8 mouse cellular contexts compared by ENCODE assay signal in genomic region chr17:47793377-47793776, GRCm38 (mm10). TPM values are rescaled to one million over a fixed set of nuclear protein-coding genes. Genes with fewer than 3 reads are reported as not detected.
DNase-seq lines count a peak whose midpoint lies in the region; ATAC-seq lines count a peak whose summit lies in the region.

No protein-coding gene starts in this region.

- intact Hi-C loops in heart, postnatal 25 days (cut with DNase I) = loop anchor here (1.0 to 5.0 kb wide), 2 partner anchors 71 to 309 kb away; no protein-coding TSS in a partner anchor

- no peak overlapping the region for H3K27ac ChIP-seq in forebrain, embryonic 16.5 days (ENCODE audit: low read length)
- H3K27ac ChIP-seq in liver, embryonic 16.5 days (ENCODE audit: low read length) = no peak overlapping the region
- no peak overlapping the region for H3K27ac ChIP-seq in neural tube, embryonic 14.5 days (ENCODE audit: low read depth, low read length)

- peaks cover 10% of the 10 kb centered on the region; the same call in 1 of the 2 replicates for H3K4me1 ChIP-seq in forebrain, embryonic 16.5 days (replicated peaks; ENCODE audit: control insufficient read depth, insufficient read depth, low read length)
- no peaks in the 10 kb centered on the region; the same call in none of the 2 replicates for H3K4me1 ChIP-seq in liver, embryonic 16.5 days (ENCODE audit: control insufficient read depth, low read depth, low read length)
- H3K4me1 ChIP-seq in neural tube, embryonic 14.5 days (ENCODE audit: control insufficient read depth, insufficient read depth, low read length) = no peaks in the 10 kb centered on the region

- WGBS in forebrain, embryonic 16.5 days = 12% methylated on average over 9 of the region's 9 CpGs
- 11% methylated on average over 9 of the region's 9 CpGs for WGBS in large intestine, adult 2 months
- 6% methylated on average over 9 of the region's 9 CpGs for WGBS in liver, embryonic 16.5 days (ENCODE audit: insufficient replicate concordance)
- 17% methylated on average over 9 of the region's 9 CpGs for WGBS in neural tube, embryonic 14.5 days

- H3K4me2 ChIP-seq in forebrain, embryonic 16.5 days (ENCODE audit: low read length) = no peak overlapping the region
- no peak overlapping the region for H3K4me2 ChIP-seq in liver, embryonic 16.5 days (ENCODE audit: low read depth, low read length)
- no peak overlapping the region for H3K4me2 ChIP-seq in neural tube, embryonic 14.5 days (ENCODE audit: low read depth, low read length)

- H3K9ac ChIP-seq in forebrain, embryonic 16.5 days (replicated peaks; ENCODE audit: low read depth, low read length) = no peak overlapping the region
- no peak overlapping the region for H3K9ac ChIP-seq in liver, embryonic 16.5 days (ENCODE audit: low read depth, low read length)
- H3K9ac ChIP-seq in neural tube, embryonic 14.5 days (replicated peaks; ENCODE audit: low read depth, low read length) = no peak overlapping the region

- no peaks in the 10 kb centered on the region for H3K36me3 ChIP-seq in forebrain, embryonic 16.5 days (ENCODE audit: control insufficient read depth, insufficient read depth)
- H3K36me3 ChIP-seq in liver, embryonic 16.5 days (ENCODE audit: control insufficient read depth, insufficient read depth) = no peaks in the 10 kb centered on the region
- no peaks in the 10 kb centered on the region for H3K36me3 ChIP-seq in neural tube, embryonic 14.5 days (ENCODE audit: control insufficient read depth, insufficient read depth, low read length)

- H3K4me3 ChIP-seq in forebrain, embryonic 16.5 days (replicated peaks; ENCODE audit: low read length) = no peak overlapping the region
- H3K4me3 ChIP-seq in liver, embryonic 16.5 days (ENCODE audit: low read depth, low read length) = no peak overlapping the region
- H3K4me3 ChIP-seq in neural tube, embryonic 14.5 days (ENCODE audit: low read depth, low read length) = no peak overlapping the region

- ATAC-seq in forebrain, embryonic 16.5 days = peak; percentile 69
- peak; percentile 59 for ATAC-seq in liver, embryonic 16.5 days (ENCODE audit: low read depth)
- peak; percentile 77; the same call in 1 of the 2 replicates for ATAC-seq in neural tube, embryonic 14.5 days (ENCODE audit: low read depth)

- H3K9me3 ChIP-seq in forebrain, embryonic 16.5 days (ENCODE audit: control insufficient read depth, low read length) = no peaks in the 10 kb centered on the region
- H3K9me3 ChIP-seq in liver, embryonic 16.5 days (replicated peaks; ENCODE audit: control insufficient read depth, low read length) = no peaks in the 10 kb centered on the region
- no peaks in the 10 kb centered on the region for H3K9me3 ChIP-seq in neural tube, embryonic 14.5 days (ENCODE audit: control insufficient read depth, low read length)

- peak; percentile 81 for DNase-seq in ES-CJ7 (ENCODE audit: low read depth, low spot score)
- DNase-seq in cerebellum, adult 18-20 months = peak; percentile 87 to 90
- peak; percentile 70 for DNase-seq in heart, postnatal 25 days (ENCODE audit: low spot score)
- peak; percentile 29 for DNase-seq in large intestine, adult 2 months (ENCODE audit: low read depth, low spot score)
- peak; percentile 16 for DNase-seq in telencephalon, adult 2 months (ENCODE audit: low read depth, low spot score)

- H3K27me3 ChIP-seq in forebrain, embryonic 16.5 days (replicated peaks; ENCODE audit: control insufficient read depth, insufficient read depth, low read length) = no peaks in the 10 kb centered on the region
- no peaks in the 10 kb centered on the region for H3K27me3 ChIP-seq in liver, embryonic 16.5 days (ENCODE audit: control insufficient read depth, insufficient read depth, low read depth, low read length)
- no peaks in the 10 kb centered on the region for H3K27me3 ChIP-seq in neural tube, embryonic 14.5 days (ENCODE audit: control insufficient read depth, insufficient read depth, low read length)

RNA-seq across cellular contexts. Expression of gene Mdfi, which starts 41.1 kb away (rescaled TPM):
- polyA plus RNA-seq in forebrain, embryonic 16.5 days (2015; fragmentation: Nextera tagmentation; extraction: Ambion mirVana) = 2.0 and 2.5 TPM in 2 replicates
- 1 to 10 TPM; 2.4 TPM for total RNA-seq in heart, postnatal 25 days (2021)
- polyA plus RNA-seq in large intestine, adult 2 months (2012; rRNA removed) = 4.3 and 4.6 TPM in 2 replicates
- polyA plus RNA-seq in liver, embryonic 16.5 days (2015; fragmentation: Nextera tagmentation; extraction: Ambion mirVana) = 0.47 and 0.84 TPM in 2 replicates
- polyA plus RNA-seq in neural tube, embryonic 14.5 days (2014; fragmentation: Nextera tagmentation; extraction: Ambion mirVana) = 2.7 and 5.3 TPM in 2 replicates

RNA-seq across cellular contexts. Expression of gene Tfeb, which starts 56.5 kb away (rescaled TPM):
- 2.2 TPM in 2 replicates for polyA plus RNA-seq in forebrain, embryonic 16.5 days (2015; fragmentation: Nextera tagmentation; extraction: Ambion mirVana)
- 10 to 100 TPM; 40.8 to 45.7 TPM for total RNA-seq in heart, postnatal 25 days (2021)
- polyA plus RNA-seq in large intestine, adult 2 months (2012; rRNA removed) = 18.0 and 20.3 TPM in 2 replicates
- polyA plus RNA-seq in liver, embryonic 16.5 days (2015; fragmentation: Nextera tagmentation; extraction: Ambion mirVana) = 5.5 and 5.9 TPM in 2 replicates
- polyA plus RNA-seq in neural tube, embryonic 14.5 days (2014; fragmentation: Nextera tagmentation; extraction: Ambion mirVana) = 1.8 and 2.1 TPM in 2 replicates

Comparison
In these comparisons a context has a peak if more than half of its experiments do, and no peak if none do; other contexts are left out.
1. DNase-seq: peak in every context shown above with its lines; median percentile 88 in cerebellum, adult 18-20 months; 81 in ES-CJ7; 70 in heart, postnatal 25 days; 29 in large intestine, adult 2 months; 16 in telencephalon, adult 2 months.